Mouse (Mus musculus) hindbrain, embryonic 14.5 days (tissue): ENCODE measurements around the gene Cep68. TPM values are rescaled to one million over a fixed set of nuclear protein-coding genes. Genes with fewer than 3 reads are reported as not detected.

Experiments
- ATAC-seq: fragments of 200-750 bp; cut with Nextera tagmentation; 2 replicates; pipeline ENCODE4 v1.8.0; 2017; ENCODE audit warnings: moderate number of reproducible peaks, mild to moderate bottlenecking, moderate TSS enrichment, moderate library complexity; ENCODE audit not compliant: low FRiP score
- DNase-seq: peaks from one replicate; pipeline ENCODE4 v3.0.0-alpha.2; 2015; ENCODE audit warnings: low spot score
- H3K27ac ChIP-seq: fragments of 300-500 bp; sonication (generic); 2 replicates; pipeline ENCODE4 v1.5.1; 2014; ENCODE audit warnings: mild to moderate bottlenecking, moderate library complexity
- H3K27me3 ChIP-seq: fragments of 300-500 bp; sonication (generic); 2 replicates; pipeline ENCODE4 v1.6.1; 2014; ENCODE audit warnings: mild to moderate bottlenecking, low read length, mixed read lengths; ENCODE audit not compliant: control insufficient read depth, insufficient read depth
- H3K36me3 ChIP-seq: fragments of 300-500 bp; sonication (generic); replicated peaks from 2 replicates; pipeline ENCODE4 v1.6.1; 2014; ENCODE audit not compliant: control insufficient read depth, insufficient read depth
- H3K4me1 ChIP-seq: fragments of 300-500 bp; sonication (generic); replicated peaks from 2 replicates; pipeline ENCODE4 v1.6.1; 2014; ENCODE audit warnings: antibody characterized with exemption, low read length, mixed read lengths; ENCODE audit not compliant: control insufficient read depth, insufficient read depth
- H3K4me2 ChIP-seq: fragments of 300-500 bp; sonication (generic); replicated peaks from 2 replicates; pipeline ENCODE4 v1.6.1; 2014; ENCODE audit warnings: mild to moderate bottlenecking, moderate library complexity
- H3K4me3 ChIP-seq: fragments of 300-500 bp; sonication (generic); replicated peaks from 2 replicates; pipeline ENCODE4 v1.5.1; 2014; ENCODE audit warnings: mild to moderate bottlenecking, low read length
- H3K9ac ChIP-seq: fragments of 300-500 bp; sonication (generic); 2 replicates; pipeline ENCODE4 v1.6.1; 2014
- H3K9me3 ChIP-seq: fragments of 300-500 bp; sonication (generic); 2 replicates; pipeline ENCODE4 v1.6.1; 2016; ENCODE audit warnings: low read length; ENCODE audit not compliant: control insufficient read depth
- WGBS: fragments of 180-500 bp; shearing (Covaris S2); extraction: QIAGEN DNeasy Blood & Tissue Kit; methylation state at CpG from one replicate; pipeline ENCODE4 v1.1.7; 2014; 5-methylcytosine and 5-hydroxymethylcytosine counted together
- polyA plus RNA-seq: library from polyadenylated mRNA; unstranded; fragments of >200 nt; fragmentation: Nextera tagmentation; extraction: Ambion mirVana; gene quantifications from 2 replicates; pipeline ENCODE4 v1.2.1, GENCODE M21; 2014

Cep68 gene
- polyA plus RNA-seq, 1 experiment from 2014 or later, result 29.6 TPM

DNA sequence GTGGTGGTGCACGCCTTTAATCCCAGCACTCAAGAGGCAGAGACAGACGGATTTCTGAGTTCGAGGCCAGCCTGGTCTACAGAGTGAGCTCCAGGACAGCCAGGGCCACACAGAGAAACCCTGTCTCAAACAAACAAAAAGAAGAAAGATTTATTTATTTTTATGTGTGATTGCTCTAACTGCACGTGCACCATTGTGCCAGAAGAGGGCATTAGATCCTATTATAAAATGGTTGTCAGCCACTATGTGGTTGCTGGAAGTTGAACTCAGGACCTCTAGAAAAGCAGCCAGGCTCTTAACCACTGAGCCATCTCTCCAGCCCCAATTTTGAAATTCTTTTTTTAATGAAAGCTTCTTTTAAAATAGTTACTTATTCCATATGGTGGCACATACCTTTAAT lies 32.8 kb downstream of the Cep68 start:
- Histone ChIP-seq H3K4me1 (peaks cover 4% of the 10 kb centered on the region; the same call in 1 of the 2 replicates), H3K9ac (no peak overlapping the region), H3K36me3 (peaks cover 61% of the 10 kb centered on the region), H3K9me3 (no peaks in the 10 kb centered on the region), H3K4me2 (no peak overlapping the region), H3K27ac (no peak overlapping the region), H3K27me3 (no peaks in the 10 kb centered on the region), H3K4me3 (no peak overlapping the region)
- ATAC-seq, result no peak
- 89% methylated on average over 4 of the region's 4 CpGs for WGBS
- DNase-seq, result no peak

DNA sequence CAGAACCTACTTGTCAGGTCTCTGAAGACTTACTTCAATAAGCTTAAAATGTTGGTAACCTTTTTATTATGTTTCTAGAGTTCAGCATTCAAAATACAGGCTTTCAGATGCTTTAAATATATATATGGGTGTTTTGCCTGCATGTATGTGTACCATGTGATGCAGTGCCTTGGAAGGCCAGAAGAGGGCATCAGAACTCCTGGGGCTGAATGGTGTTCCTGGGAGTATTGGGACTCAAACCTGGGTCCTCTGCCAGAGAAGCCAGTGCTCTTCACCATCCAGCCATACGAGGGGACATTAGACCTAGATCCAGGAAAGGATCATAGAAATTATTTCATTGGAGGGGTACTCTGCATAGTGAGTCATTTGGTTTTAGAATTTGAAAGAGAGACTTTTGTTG lies 34.5 kb downstream of the Cep68 start:
- peaks cover 4% of the 10 kb centered on the region; the same call in 1 of the 2 replicates for H3K4me1 ChIP-seq
- no peak for ATAC-seq

DNA sequence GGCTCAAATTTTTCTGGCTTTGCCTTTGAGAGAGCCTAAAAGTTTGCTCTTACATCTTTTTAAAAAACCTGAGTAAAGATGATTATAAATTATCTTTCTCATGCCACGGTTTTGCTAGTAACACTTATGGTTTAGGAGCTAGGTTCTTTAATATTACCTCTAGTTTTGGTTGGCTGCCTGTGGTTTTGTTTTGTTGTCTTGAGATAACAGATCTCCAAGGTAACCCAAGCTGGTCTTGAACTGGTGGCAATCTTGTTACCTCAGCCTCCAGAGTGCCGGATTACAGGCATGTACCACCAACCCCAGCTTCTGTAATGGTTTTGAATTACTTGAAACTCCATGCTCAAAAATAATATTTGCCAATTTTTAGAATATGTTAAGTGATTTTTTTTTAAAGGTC lies 37.4 kb downstream of the Cep68 start:
- no peak overlapping the region for H3K4me3 ChIP-seq
- H3K27me3 ChIP-seq, result no peaks in the 10 kb centered on the region
- no peak for ATAC-seq
- peaks cover 17% of the 10 kb centered on the region for H3K36me3 ChIP-seq
- no peaks in the 10 kb centered on the region for H3K9me3 ChIP-seq
- WGBS, result 90% methylated on average over 2 of the region's 2 CpGs
- no peak for DNase-seq
- peaks cover 9% of the 10 kb centered on the region for H3K4me1 ChIP-seq
- no peak overlapping the region for H3K9ac ChIP-seq
- H3K27ac ChIP-seq, result no peak overlapping the region
- H3K4me2 ChIP-seq, result no peak overlapping the region

More for the DNA sequence above, 34.5 kb downstream of the Cep68 start:
- 94% methylated on average over 1 of the region's 1 CpGs for WGBS
- H3K9me3 ChIP-seq, result no peaks in the 10 kb centered on the region
- no peaks in the 10 kb centered on the region for H3K27me3 ChIP-seq
- H3K4me3 ChIP-seq, result no peak overlapping the region
- no peak overlapping the region for H3K4me2 ChIP-seq
- no peak overlapping the region for H3K27ac ChIP-seq
- peaks cover 46% of the 10 kb centered on the region for H3K36me3 ChIP-seq
- DNase-seq, result no peak
- H3K9ac ChIP-seq, result no peak overlapping the region

DNA sequence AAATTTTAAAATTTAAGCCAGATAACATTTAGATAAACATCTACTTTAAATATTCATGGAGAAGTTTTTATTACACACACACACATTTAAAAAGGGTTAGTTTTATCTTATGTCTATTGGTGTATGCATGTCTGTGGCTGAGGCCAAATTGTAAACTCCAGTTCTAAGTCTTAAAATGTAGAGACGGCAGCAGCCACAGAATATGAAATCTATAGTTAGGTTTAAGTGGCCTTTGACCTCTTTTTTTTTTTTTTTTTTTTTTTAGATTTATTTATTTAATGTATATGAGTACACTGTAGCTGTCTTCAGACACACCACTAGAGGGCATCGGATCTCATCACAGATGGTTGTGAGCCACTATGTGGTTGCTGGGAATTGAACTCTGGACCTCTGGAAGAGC lies 41.6 kb downstream of the Cep68 start:
- Histone ChIP-seq H3K36me3 (no peaks in the 10 kb centered on the region), H3K9ac (no peak overlapping the region), H3K4me1 (peaks cover 44% of the 10 kb centered on the region), H3K9me3 (no peaks in the 10 kb centered on the region), H3K4me3 (no peak overlapping the region), H3K4me2 (no peak overlapping the region), H3K27me3 (no peaks in the 10 kb centered on the region), H3K27ac (no peak overlapping the region)
- 90% methylated on average over 2 of the region's 2 CpGs for WGBS
- no peak for ATAC-seq
- no peak for DNase-seq

DNA sequence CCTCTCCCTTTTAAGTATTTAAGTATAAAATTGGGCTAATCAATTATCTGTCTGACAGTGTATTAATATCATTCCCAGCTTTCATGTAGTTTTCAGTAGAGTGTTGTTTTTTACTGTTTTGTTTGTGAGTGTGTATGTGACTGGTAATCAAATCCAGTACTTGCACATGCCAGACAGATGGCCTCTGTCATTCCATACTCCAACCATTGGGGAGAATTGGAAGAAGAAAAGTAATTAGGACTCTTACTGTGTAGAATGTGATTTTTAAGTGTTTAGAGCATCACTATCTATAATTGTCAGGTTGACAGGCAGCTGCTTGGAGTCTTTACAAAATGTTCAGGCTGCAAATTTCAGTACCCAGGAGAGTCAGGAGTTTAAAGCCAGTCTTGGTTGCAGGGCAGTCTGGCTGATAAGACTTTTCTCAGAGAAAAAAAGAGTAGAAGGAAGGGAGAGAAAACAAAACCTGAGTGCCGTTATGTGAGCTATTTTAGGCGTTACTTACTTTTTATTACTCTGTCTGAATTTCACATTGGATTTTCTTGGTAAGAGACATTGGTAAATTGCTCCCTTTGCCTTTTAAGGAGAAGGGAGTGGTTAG lies 42.5 kb downstream of the Cep68 start:
- H3K9me3 ChIP-seq, result no peaks in the 10 kb centered on the region
- WGBS, result 69% methylated on average over 2 of the region's 2 CpGs
- ATAC-seq (no peak), DNase-seq (no peak)
- H3K4me3 ChIP-seq, result no peak overlapping the region
- H3K9ac ChIP-seq, result no peak overlapping the region
- no peak overlapping the region for H3K4me2 ChIP-seq
- no peak overlapping the region for H3K27ac ChIP-seq
- H3K27me3 ChIP-seq, result no peaks in the 10 kb centered on the region
- H3K4me1 ChIP-seq, result peaks cover 46% of the 10 kb centered on the region
- no peaks in the 10 kb centered on the region for H3K36me3 ChIP-seq

DNA sequence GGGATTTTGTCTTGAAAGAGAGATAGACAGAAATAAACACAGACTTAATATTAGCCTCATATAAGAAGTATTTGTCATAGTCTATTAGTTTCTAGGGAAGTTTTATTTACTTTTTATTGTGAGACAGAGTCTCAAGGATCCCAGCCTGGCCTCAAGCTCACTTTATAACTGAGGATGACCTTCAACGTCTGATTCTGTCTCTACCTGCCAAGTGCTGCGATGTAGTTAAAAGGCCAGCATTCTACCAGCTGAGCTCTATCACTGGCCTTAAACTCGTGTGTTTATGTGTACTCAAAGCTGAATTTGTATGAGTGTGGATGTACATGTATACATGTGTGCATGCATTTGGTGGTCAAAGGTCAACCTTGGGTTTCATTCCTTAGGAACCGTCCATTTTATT lies 43.7 kb downstream of the Cep68 start:
- no peak for DNase-seq
- no peak overlapping the region for H3K27ac ChIP-seq
- H3K36me3 ChIP-seq, result no peaks in the 10 kb centered on the region
- H3K4me1 ChIP-seq, result peaks cover 46% of the 10 kb centered on the region
- WGBS, result 86% methylated on average over 4 of the region's 4 CpGs
- ATAC-seq, result no peak
- no peak overlapping the region for H3K4me2 ChIP-seq
- no peaks in the 10 kb centered on the region for H3K9me3 ChIP-seq
- H3K9ac ChIP-seq, result no peak overlapping the region
- no peaks in the 10 kb centered on the region for H3K27me3 ChIP-seq
- H3K4me3 ChIP-seq, result no peak overlapping the region

DNA sequence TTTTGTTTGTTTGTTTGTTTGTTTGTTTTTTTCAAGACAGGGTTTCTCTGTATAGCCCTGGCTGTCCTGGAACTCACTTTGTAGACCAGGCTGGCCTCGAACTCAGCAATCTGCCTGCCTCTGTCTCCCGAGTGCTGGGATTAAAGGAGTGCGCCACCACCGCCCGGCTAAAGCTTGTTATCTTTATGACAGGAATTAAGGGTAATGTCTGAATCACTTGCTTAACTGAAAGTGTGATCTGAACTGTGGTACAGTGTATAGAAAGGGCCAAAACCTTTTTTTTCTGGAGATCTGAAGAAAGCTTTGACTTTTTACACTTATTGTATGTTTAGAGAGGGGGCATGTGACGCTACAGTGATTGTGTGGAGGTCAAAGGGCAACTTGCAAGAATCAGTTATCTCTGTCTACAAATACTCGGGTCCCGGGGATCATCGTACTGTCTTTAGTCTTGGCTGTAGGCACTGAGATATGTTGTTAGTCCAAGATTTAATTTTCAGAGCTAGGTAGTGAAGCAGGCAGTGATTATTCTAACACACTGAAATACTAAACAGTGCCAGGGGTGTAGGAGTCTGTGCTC lies 44.3 kb downstream of the Cep68 start:
- no peaks in the 10 kb centered on the region for H3K36me3 ChIP-seq
- ATAC-seq, result no peak
- no peaks in the 10 kb centered on the region for H3K27me3 ChIP-seq
- H3K4me3 ChIP-seq, result no peak overlapping the region
- H3K9ac ChIP-seq, result no peak overlapping the region
- H3K4me1 ChIP-seq, result peaks cover 50% of the 10 kb centered on the region
- DNase-seq, result no peak
- no peak overlapping the region for H3K4me2 ChIP-seq
- WGBS, result 79% methylated on average over 9 of the region's 9 CpGs
- no peaks in the 10 kb centered on the region for H3K9me3 ChIP-seq
- H3K27ac ChIP-seq, result no peak overlapping the region

DNA sequence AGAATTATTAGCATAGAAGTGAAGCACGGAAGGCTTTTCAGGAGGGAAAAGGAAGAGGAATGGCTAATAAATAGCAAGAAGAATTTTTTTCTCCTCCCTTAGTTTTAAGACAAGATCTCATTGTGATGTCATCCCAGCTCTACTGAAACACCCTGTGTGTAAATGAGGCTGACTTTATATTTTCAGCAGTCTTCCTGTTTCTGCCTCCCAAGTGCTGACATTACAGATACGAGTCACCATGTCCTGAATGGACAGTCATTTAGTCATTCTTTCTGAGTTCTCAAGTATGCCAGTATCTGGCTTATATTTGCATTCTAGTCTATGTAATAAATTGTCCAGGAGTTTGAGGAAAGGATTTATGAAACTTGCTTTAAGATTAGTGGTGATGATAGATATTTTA lies 44.9 kb downstream of the Cep68 start:
- Histone ChIP-seq H3K9me3 (no peaks in the 10 kb centered on the region), H3K4me2 (0 out of 2 replicates have a peak overlapping the region, but pooled peaks have one; percentile 13), H3K4me1 (peaks cover 50% of the 10 kb centered on the region), H3K27me3 (no peaks in the 10 kb centered on the region), H3K36me3 (no peaks in the 10 kb centered on the region), H3K9ac (no peak overlapping the region), H3K4me3 (no peak overlapping the region), H3K27ac (no peak overlapping the region)
- 73% methylated on average over 2 of the region's 2 CpGs for WGBS
- ATAC-seq (no peak), DNase-seq (no peak)

DNA sequence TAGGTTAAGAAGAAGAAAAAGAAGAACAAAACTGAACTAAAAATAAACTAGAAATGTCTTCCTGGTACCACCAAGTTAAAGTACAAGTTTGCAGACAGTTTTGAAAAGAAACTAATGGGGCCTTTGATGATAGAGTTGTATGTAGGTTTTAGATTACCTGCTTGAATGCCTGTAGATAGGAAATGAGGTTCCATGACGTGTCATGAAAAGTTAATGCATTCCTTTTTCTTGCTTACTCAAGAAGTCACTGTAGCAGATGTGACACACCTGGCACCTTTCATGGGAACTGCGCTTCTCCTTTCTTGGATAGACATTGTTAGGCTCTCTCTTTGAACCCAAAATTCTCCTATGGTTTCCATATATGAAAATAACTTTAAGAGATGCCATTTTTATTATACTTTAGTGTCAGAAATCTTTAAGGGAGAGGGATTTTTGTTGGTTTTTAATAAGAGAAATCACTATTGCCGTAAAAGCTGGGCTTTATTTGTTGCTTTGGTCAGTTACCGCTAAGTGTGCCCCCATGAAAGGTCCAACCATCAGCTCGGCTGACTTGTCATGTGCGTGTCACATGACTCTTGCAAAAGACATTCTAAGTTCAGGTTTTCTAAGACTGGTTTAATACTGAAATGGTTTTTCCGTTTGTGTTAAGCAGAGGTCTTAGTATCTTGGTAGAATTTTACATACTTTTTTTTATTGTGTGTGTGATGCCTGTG lies 46.8 kb downstream of the Cep68 start:
- 54% methylated on average over 7 of the region's 7 CpGs for WGBS
- Histone ChIP-seq H3K9me3 (no peaks in the 10 kb centered on the region), H3K36me3 (no peaks in the 10 kb centered on the region), H3K27me3 (no peaks in the 10 kb centered on the region), H3K4me3 (peak overlapping the region; percentile 100), H3K4me2 (peak overlapping the region; percentile 83), H3K4me1 (peaks cover 47% of the 10 kb centered on the region), H3K9ac (peak overlapping the region; percentile 98), H3K27ac (peak overlapping the region; percentile 98; the same call in 1 of the 2 replicates)
- DNase-seq, result no peak
- no peak for ATAC-seq
